Mouse (Mus musculus) CH12.LX (cell line): ENCODE data around the gene Cldn10. TPM values are rescaled to one million over a fixed set of nuclear protein-coding genes. Genes with fewer than 3 reads are reported as not detected.

Experiments used
- DNase-seq: peaks from one replicate; pipeline ENCODE4 v3.0.0-alpha.2; 2013; ENCODE audit errors: extremely low read depth
- H3K27ac ChIP-seq: 2 replicates; pipeline ENCODE4 v1.5.1; 2012; ENCODE audit warnings: low read depth, mild to moderate bottlenecking, control low read depth, moderate library complexity; ENCODE audit not compliant: insufficient read depth
- H3K27me3 ChIP-seq: replicated peaks from 2 replicates; pipeline ENCODE3; 2012; ENCODE audit warnings: inconsistent platforms
- H3K36me3 ChIP-seq, 2 experiments: replicated peaks in 1 of 2; 2 replicates each; pipeline versions ENCODE3 to v1.6.1; 2012; ENCODE audit warnings: inconsistent platforms in 1 of 2, low read length in 1 of 2, mild to moderate bottlenecking in 1 of 2, mixed read lengths in 1 of 2, moderate library complexity in 1 of 2; ENCODE audit not compliant: control insufficient read depth in 1 of 2, insufficient read depth in 1 of 2
- H3K4me1 ChIP-seq, 2 experiments: 2 replicates each; pipeline ENCODE4 v1.6.1; 2012; ENCODE audit warnings: inconsistent platforms in 1 of 2, moderate library complexity in 1 of 2; ENCODE audit not compliant: insufficient read depth in 2 of 2, control insufficient read depth in 1 of 2
- H3K4me2 ChIP-seq: 2 replicates; pipeline ENCODE4 v1.6.1; 2012; ENCODE audit warnings: low read depth, mild to moderate bottlenecking, control low read depth; ENCODE audit not compliant: poor library complexity, insufficient read depth, severe bottlenecking
- H3K4me3 ChIP-seq, 3 experiments: fragments of 150-350 bp in 1 of 3; sonication (generic) in 1 of 3; replicated peaks in 1 of 3; 2 replicates each; pipeline versions ENCODE3 to v1.5.1; 2011 to 2012; ENCODE audit warnings: low read depth in 2 of 3, low read length in 2 of 3, mild to moderate bottlenecking in 2 of 3, moderate library complexity in 2 of 3, control low read depth in 1 of 3, improper control_type of control experiment in 1 of 3, inconsistent platforms in 1 of 3, mixed read lengths in 1 of 3; ENCODE audit not compliant: poor library complexity in 1 of 3
- H3K79me2 ChIP-seq: replicated peaks from 2 replicates; pipeline ENCODE4 v1.6.1; 2012; ENCODE audit warnings: mild to moderate bottlenecking, moderate library complexity; ENCODE audit not compliant: control insufficient read depth, poor library complexity, insufficient read depth, severe bottlenecking; ENCODE audit errors: extremely low read depth
- H3K9ac ChIP-seq: 2 replicates; pipeline ENCODE4 v1.6.1; 2012; ENCODE audit warnings: low read depth, mild to moderate bottlenecking, control low read depth, moderate library complexity; ENCODE audit not compliant: insufficient read depth
- H3K9me3 ChIP-seq: replicated peaks from 2 replicates; pipeline ENCODE3; 2012; ENCODE audit warnings: low read length, inconsistent platforms, mixed read lengths
- CHD1 ChIP-seq: IDR thresholded peaks from 2 replicates; pipeline ENCODE4 v1.6.1; 2012; ENCODE audit warnings: low read depth, low read length, improper control_type of control experiment, inconsistent platforms
- CTCF ChIP-seq, 2 experiments: IDR thresholded peaks in 1 of 2; conservative IDR thresholded peaks in 1 of 2; 2 replicates each; pipeline ENCODE4 v1.5.1; 2011 to 2012; ENCODE audit warnings: low read depth in 2 of 2, low read length in 2 of 2, improper control_type of control experiment in 1 of 2, inconsistent platforms in 1 of 2, mild to moderate bottlenecking in 1 of 2, moderate library complexity in 1 of 2
- E2F4 ChIP-seq: IDR thresholded peaks from 2 replicates; pipeline ENCODE4 v1.6.1; 2011; ENCODE audit warnings: low read depth, low read length, improper control_type of control experiment; ENCODE audit not compliant: insufficient replicate concordance
- EP300 ChIP-seq: IDR thresholded peaks from 2 replicates; pipeline ENCODE4 v1.6.1; 2011; ENCODE audit warnings: low read length, improper control_type of control experiment
- GABPA ChIP-seq: IDR thresholded peaks from 2 replicates; pipeline ENCODE4 v1.6.1; 2012; ENCODE audit warnings: low read depth, low read length, improper control_type of control experiment, inconsistent platforms; ENCODE audit not compliant: insufficient replicate concordance
- HCFC1 ChIP-seq: IDR thresholded peaks from 2 replicates; pipeline ENCODE4 v1.6.1; 2012; ENCODE audit warnings: low read depth, mild to moderate bottlenecking, inconsistent platforms, low read length, improper control_type of control experiment
- MAX ChIP-seq: IDR thresholded peaks from 2 replicates; pipeline ENCODE4 v1.6.1; 2011; ENCODE audit warnings: low read length, improper control_type of control experiment
- MEF2A ChIP-seq: IDR thresholded peaks from 2 replicates; pipeline ENCODE4 v1.6.1; 2014; ENCODE audit warnings: low read depth, mild to moderate bottlenecking, inconsistent platforms, low read length, improper control_type of control experiment, borderline replicate concordance
- MYC ChIP-seq: IDR thresholded peaks from 2 replicates; pipeline ENCODE4 v1.6.1; 2011; ENCODE audit warnings: low read depth, mild to moderate bottlenecking, improper control_type of control experiment, low read length
- NRF1 ChIP-seq: IDR thresholded peaks from 2 replicates; pipeline ENCODE4 v1.6.1; 2014; ENCODE audit warnings: low read depth, mild to moderate bottlenecking, inconsistent platforms, low read length, improper control_type of control experiment, moderate library complexity
- SIN3A ChIP-seq: IDR thresholded peaks from 2 replicates; pipeline ENCODE4 v1.6.1; 2012; ENCODE audit warnings: low read length, improper control_type of control experiment, inconsistent platforms
- TBP ChIP-seq: conservative IDR thresholded peaks from 2 replicates; pipeline ENCODE4 v1.6.1; 2011; ENCODE audit warnings: low read depth, low read length, improper control_type of control experiment
- TCF12 ChIP-seq: IDR thresholded peaks from 2 replicates; pipeline ENCODE4 v1.6.1; 2014; ENCODE audit warnings: low read depth, mild to moderate bottlenecking, inconsistent platforms, low read length, improper control_type of control experiment
- dilution Hi-C: fragments of 300-500 bp; cut with MboI; formaldehyde crosslinking; loops from 2 replicates; pipeline ENCODE4 v1.14.3; 2020; ENCODE audit warnings: low sequenced_read_pairs; ENCODE audit not compliant: extremely low pct_unique_long_range_greater_than_20kb, extremely low pct_ligation_motif_present
- in situ Hi-C: fragments of 300-500 bp; cut with MboI; formaldehyde crosslinking; loops from 3 replicates; pipeline ENCODE4 v1.14.3; 2019; ENCODE audit warnings: low sequenced_read_pairs, low pct_ligation_motif_present, low pct_unique_long_range_greater_than_20kb, mixed read lengths
- polyA plus RNA-seq: library from polyadenylated mRNA; unstranded; fragments of >175 nt; gene quantifications from 2 replicates; pipeline ENCODE4 v1.2.1, GENCODE M21; 2012; ENCODE audit warnings: low read depth; ENCODE audit not compliant: insufficient read length
- total RNA-seq, 2 experiments: library from RNA; depleted of rRNA; stranded (reverse); fragments of 300-350 nt in 1 of 2; fragments of >200 nt in 1 of 2; gene quantifications; 2 replicates each; pipeline ENCODE4 v1.2.3; 2012 to 2014

Gene Cldn10
- total and polyA plus RNA-seq, 3 experiments = not detected

GRCm38 (mm10) chr14:118742862-118743261 lies 44.8 kb upstream of the Cldn10 start:
- Histone ChIP-seq H3K27ac (no peak overlapping the region), H3K27me3 (no peaks in the 10 kb centered on the region)
- TF ChIP-seq HCFC1 = no peak
- TF ChIP-seq TCF12 = no peak
- TF ChIP-seq SIN3A = no peak
- no peak for TF ChIP-seq MEF2A
- no peak for TF ChIP-seq CHD1
- no peak for TF ChIP-seq MAX
- TF ChIP-seq EP300 = no peak
- no peak for TF ChIP-seq NRF1
- TF ChIP-seq E2F4 = no peak
- no peak for TF ChIP-seq CTCF (conservative IDR thresholded peaks at IDR 0.05 in 1 of 2, IDR thresholded peaks at IDR 0.05 in 1 of 2; ENCODE audit: low read depth in 2 of 2, low read length in 2 of 2)
- TF ChIP-seq MYC = no peak
- TF ChIP-seq, all 38 proteins: peak for 0
- DNase-seq = no peak
- Histone ChIP-seq H3K79me2 (no peaks in the 10 kb centered on the region), H3K4me1 (no peaks in the 10 kb centered on the region), H3K4me2 (no peak overlapping the region), H3K9me3 (peaks cover 3% of the 10 kb centered on the region), H3K36me3 (no peaks in the 10 kb centered on the region), H3K9ac (no peak overlapping the region), H3K4me3 (no peak overlapping the region)
- dilution Hi-C loops = no loop called here
- in situ Hi-C loops = no loop called here

GRCm38 (mm10) chr14:118749068-118749467 lies 38.6 kb upstream of the Cldn10 start:
- in situ Hi-C loops = no loop called here
- Histone ChIP-seq H3K4me2 (no peak overlapping the region), H3K79me2 (no peaks in the 10 kb centered on the region), H3K36me3 (no peaks in the 10 kb centered on the region), H3K4me1 (peaks cover 0 to 12% of the 10 kb centered on the region in 2 experiments; a peak in 2 of 4 replicates), H3K4me3 (no peak overlapping the region), H3K9ac (no peak overlapping the region)
- no peak for TF ChIP-seq GABPA
- TF ChIP-seq, all 38 proteins: peak for 0
- no peak overlapping the region for H3K27ac ChIP-seq
- H3K9me3 ChIP-seq = no peaks in the 10 kb centered on the region
- H3K27me3 ChIP-seq = no peaks in the 10 kb centered on the region
- dilution Hi-C loops = no loop called here
- DNase-seq = no peak

GRCm38 (mm10) chr14:118749715-118750114 lies 38.0 kb upstream of the Cldn10 start:
- DNase-seq = no peak
- no peak overlapping the region for H3K9ac ChIP-seq
- no peaks in the 10 kb centered on the region for H3K9me3 ChIP-seq
- no peaks in the 10 kb centered on the region for H3K79me2 ChIP-seq
- H3K4me3 ChIP-seq = no peak overlapping the region
- no peaks in the 10 kb centered on the region for H3K36me3 ChIP-seq
- no peak overlapping the region for H3K27ac ChIP-seq
- dilution Hi-C loops = no loop called here
- peaks cover 0 to 15% of the 10 kb centered on the region in 2 experiments; a peak in 2 of 4 replicates for H3K4me1 ChIP-seq
- H3K4me2 ChIP-seq = no peak overlapping the region
- H3K27me3 ChIP-seq = no peaks in the 10 kb centered on the region
- TF ChIP-seq CTCF (conservative IDR thresholded peaks at IDR 0.05 in 1 of 2, IDR thresholded peaks at IDR 0.05 in 1 of 2; ENCODE audit: low read depth in 2 of 2, low read length in 2 of 2) = no peak
- TF ChIP-seq MYC = no peak
- TF ChIP-seq TBP = no peak
- in situ Hi-C loops = no loop called here
